Mouse (Mus musculus) left cerebral cortex, postnatal 25 days (tissue): ENCODE measurements around the gene Rsph3a. TPM values are rescaled to one million over a fixed set of nuclear protein-coding genes. Genes with fewer than 3 reads are reported as not detected.
"Not testable (repeated sequence)": the region's sequence is repeated elsewhere in the genome, so short reads cannot be mapped to it uniquely, and the experiment has no call there.

ENCODE experiments used
- DNase-seq, 2 experiments: peaks; one replicate each; pipeline ENCODE4 v3.0.0; 2022; ENCODE audit warnings: low spot score in 2 of 2, mixed read lengths in 1 of 2
- intact Hi-C: fragments of 180-260 bp; cut with DNase I; formaldehyde crosslinking; loops from one replicate; pipeline ENCODE4 v1.15.1; 2025
- total RNA-seq, 2 experiments: library from RNA; stranded (reverse); gene quantifications; 2 replicates each; pipeline ENCODE4 v1.2.3; 2021

Gene Rsph3a
- total RNA-seq, 2 experiments from 2014 or later, result 28.1 to 28.4 TPM

DNA sequence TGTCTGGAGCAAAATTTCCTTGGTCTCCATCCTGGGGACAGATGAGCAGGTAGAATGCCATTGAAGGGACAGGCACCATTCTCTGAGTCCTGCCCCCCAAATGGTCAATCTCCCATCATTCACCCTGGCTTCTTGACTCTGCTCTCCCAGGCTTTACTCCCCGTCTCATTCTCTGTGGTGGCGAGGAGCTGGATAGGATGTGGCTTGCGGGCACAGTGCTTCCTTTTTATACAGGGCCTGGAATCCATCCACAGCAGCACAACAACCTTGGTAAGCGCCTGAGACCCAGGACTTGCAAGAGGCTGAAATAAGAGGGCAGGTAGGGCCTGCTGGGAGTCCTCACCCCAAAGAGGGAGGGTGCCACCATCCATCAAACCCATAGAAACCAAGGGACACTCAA is 68.6 kb downstream of the Rsph3a start:
- intact Hi-C loops, DNase-seq: not testable (repeated sequence)

DNA sequence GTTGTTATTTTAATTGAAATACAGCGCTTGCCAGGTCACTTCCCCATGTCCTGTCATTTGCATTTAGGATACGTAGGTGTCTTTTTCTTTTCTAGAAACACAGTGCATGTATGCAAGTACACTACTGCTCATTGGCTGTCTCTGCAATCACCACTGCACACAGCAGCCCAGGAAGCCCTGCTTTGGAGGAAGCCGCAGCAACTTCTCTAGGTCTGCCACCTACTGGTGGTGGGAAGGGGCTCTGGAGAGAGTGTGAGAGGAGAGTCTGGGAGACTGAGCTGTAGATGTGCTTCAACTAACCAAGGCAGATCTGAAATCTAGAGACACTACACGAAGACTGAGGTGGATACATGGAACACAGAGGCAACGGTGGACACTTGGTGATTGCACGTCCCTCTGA is 77.3 kb downstream of the Rsph3a start:
- intact Hi-C loops, result not testable (repeated sequence)

GRCm38 (mm10) chr17:8027475-8028168 is 82.2 kb downstream of the Rsph3a start:
- DNase-seq, intact Hi-C loops: not testable (repeated sequence)

More for the DNA sequence above, 77.3 kb downstream of the Rsph3a start:
- DNase-seq, result not testable (repeated sequence)

Other genes with a start within 250 kb of the Rsph3a start
- 1 to 10 TPM; 5.9 to 7.0 TPM for gene Fndc1, start 118.3 kb upstream of the Rsph3a start, total RNA-seq
- gene Tagap, start 19.6 kb upstream of the Rsph3a start, total RNA-seq, result 1 to 10 TPM; 4.9 to 5.8 TPM
- gene Gm49673, start 202.2 kb downstream of the Rsph3a start, total RNA-seq, result under 1 TPM; 0.14 to 0.28 TPM
- gene Rnaset2a, start 202.5 kb downstream of the Rsph3a start, total RNA-seq, result 1 to 10 TPM; 4.1 to 4.9 TPM
- gene Fgfr1op, start 219.9 kb downstream of the Rsph3a start, total RNA-seq, result 10 to 100 TPM; 19.5 to 21.5 TPM